Mouse (Mus musculus): ENCODE results near the gene Tlk1. TPM values are rescaled to one million over a fixed set of nuclear protein-coding genes. Genes with fewer than 3 reads are reported as not detected.

Gene Tlk1
- total and polyA plus RNA-seq, 3 experiments = 13.1 to 37.6 (median 17.4) TPM

- H3K36me3 ChIP-seq (replicated peaks in 1 of 2; ENCODE audit: control insufficient read depth in 1 of 2, insufficient read depth in 1 of 2, low read length in 1 of 2) = no peaks in the 10 kb centered on the region
- no peak for DNase-seq (ENCODE audit: extremely low read depth)
- no peak for TF ChIP-seq MYC (IDR thresholded peaks at IDR 0.05; ENCODE audit: low read depth, low read length)
- no peak for TF ChIP-seq KAT2A (IDR thresholded peaks at IDR 0.05; ENCODE audit: insufficient replicate concordance, low read length)
- H3K9me3 ChIP-seq (replicated peaks; ENCODE audit: low read length) = no peaks in the 10 kb centered on the region
- in situ Hi-C loops (cut with MboI; ENCODE audit: low pct_ligation_motif_present, low pct_unique_long_range_greater_than_20kb, low sequenced_read_pairs) = no loop called here
- peaks cover 0 to 12% of the 10 kb centered on the region in 2 experiments; a peak in 2 of 4 replicates for H3K4me1 ChIP-seq (ENCODE audit: control insufficient read depth in 1 of 2, insufficient read depth in 2 of 2)
- H3K4me2 ChIP-seq (ENCODE audit: insufficient read depth, low read depth, poor library complexity, severe bottlenecking) = no peak overlapping the region
- dilution Hi-C loops (cut with MboI; ENCODE audit: extremely low pct_ligation_motif_present, extremely low pct_unique_long_range_greater_than_20kb, low sequenced_read_pairs) = no loop called here
- H3K9ac ChIP-seq (ENCODE audit: insufficient read depth, low read depth) = no peak overlapping the region
- H3K79me2 ChIP-seq (replicated peaks; ENCODE audit: control insufficient read depth, extremely low read depth, insufficient read depth, poor library complexity, severe bottlenecking) = no peaks in the 10 kb centered on the region
- no peak overlapping the region for H3K27ac ChIP-seq (ENCODE audit: insufficient read depth, low read depth)
- no peak overlapping the region for H3K4me3 ChIP-seq (replicated peaks in 1 of 3; ENCODE audit: low read depth in 2 of 3, low read length in 2 of 3, poor library complexity in 1 of 3)
- no peaks in the 10 kb centered on the region for H3K27me3 ChIP-seq (replicated peaks)
These were observed 5.2 kb upstream of the Tlk1 start for GRCm38 (mm10) chr2:70830683-70831082.

DNA sequence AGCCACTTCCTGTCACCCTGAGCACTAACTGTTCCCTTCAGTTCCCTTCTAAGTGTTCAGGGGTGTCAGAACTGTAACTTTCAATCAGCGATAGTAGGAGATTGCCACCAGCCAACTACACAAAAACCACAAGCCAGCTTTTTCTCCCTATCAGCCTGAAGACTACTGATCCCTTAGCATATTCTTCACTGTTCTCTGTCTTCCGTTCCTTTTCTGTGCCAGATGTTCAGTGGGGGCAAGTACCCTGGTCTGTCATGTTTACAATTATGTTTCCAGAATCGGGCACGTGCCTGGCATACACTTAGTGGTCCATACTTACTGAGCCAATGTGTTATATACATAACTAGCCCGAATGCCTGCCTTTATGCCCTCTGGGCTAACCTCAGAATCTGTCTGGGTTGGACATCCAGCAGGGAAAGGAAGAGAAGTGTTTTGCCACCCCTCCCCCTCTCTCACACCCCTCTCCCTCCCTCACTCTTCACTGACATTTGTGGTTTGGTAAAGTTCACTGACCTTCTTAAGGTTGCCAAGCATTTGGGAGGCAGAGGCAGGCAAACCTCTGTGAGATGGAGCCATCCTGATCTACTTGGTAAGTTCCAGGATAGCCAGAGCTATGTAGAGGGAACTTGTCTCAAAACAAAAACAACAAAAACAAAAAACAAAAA lies 4.5 kb upstream of the Tlk1 start:
- H3K4me1 ChIP-seq (ENCODE audit: control insufficient read depth in 1 of 2, insufficient read depth in 2 of 2) = peaks cover 0 to 12% of the 10 kb centered on the region in 2 experiments; a peak in 2 of 4 replicates
- H3K27ac ChIP-seq (ENCODE audit: insufficient read depth, low read depth) = no peak overlapping the region
- no peaks in the 10 kb centered on the region for H3K36me3 ChIP-seq (replicated peaks in 1 of 2; ENCODE audit: control insufficient read depth in 1 of 2, insufficient read depth in 1 of 2, low read length in 1 of 2)
- no peak overlapping the region for H3K9ac ChIP-seq (ENCODE audit: insufficient read depth, low read depth)
- no peaks in the 10 kb centered on the region for H3K79me2 ChIP-seq (replicated peaks; ENCODE audit: control insufficient read depth, extremely low read depth, insufficient read depth, poor library complexity, severe bottlenecking)
- dilution Hi-C loops (cut with MboI; ENCODE audit: extremely low pct_ligation_motif_present, extremely low pct_unique_long_range_greater_than_20kb, low sequenced_read_pairs) = no loop called here
- H3K9me3 ChIP-seq (replicated peaks; ENCODE audit: low read length) = no peaks in the 10 kb centered on the region
- no peaks in the 10 kb centered on the region for H3K27me3 ChIP-seq (replicated peaks)
- no peak for DNase-seq (ENCODE audit: extremely low read depth)
- in situ Hi-C loops (cut with MboI; ENCODE audit: low pct_ligation_motif_present, low pct_unique_long_range_greater_than_20kb, low sequenced_read_pairs) = no loop called here
- H3K4me3 ChIP-seq (replicated peaks in 1 of 3; ENCODE audit: low read depth in 2 of 3, low read length in 2 of 3, poor library complexity in 1 of 3) = no peak overlapping the region
- H3K4me2 ChIP-seq (ENCODE audit: insufficient read depth, low read depth, poor library complexity, severe bottlenecking) = no peak overlapping the region
- TF ChIP-seq JUN (IDR thresholded peaks at IDR 0.05; ENCODE audit: insufficient read depth, low read depth, low read length) = no peak
- 0 out of 2 replicates have a peak, but pooled peaks have one; percentile 18 for TF ChIP-seq BHLHE40 (IDR thresholded peaks at IDR 0.05; ENCODE audit: low read depth, low read length)

DNA sequence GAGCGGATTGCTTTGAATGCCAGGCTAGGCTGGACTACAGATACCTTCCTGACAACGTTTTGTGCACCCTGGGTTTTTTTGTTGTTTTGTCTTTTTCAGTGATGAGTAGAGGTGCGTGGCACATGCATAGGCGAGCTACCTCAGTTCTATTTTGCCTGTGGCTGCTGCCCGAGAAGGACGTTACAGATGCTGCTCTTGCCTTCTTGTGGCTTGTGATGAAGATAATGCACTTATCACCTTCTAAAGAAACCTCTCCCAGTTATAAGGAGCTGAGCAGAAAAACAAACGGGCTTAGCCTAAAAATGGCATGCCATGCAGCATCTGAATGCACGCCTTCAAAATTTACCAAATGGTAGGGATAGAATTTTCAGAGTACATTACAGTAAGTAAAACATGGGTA lies 2.3 kb upstream of the Tlk1 start:
- Histone ChIP-seq H3K9ac (ENCODE audit: insufficient read depth, low read depth) (no peak overlapping the region), H3K4me3 (replicated peaks in 1 of 3; ENCODE audit: low read depth in 2 of 3, low read length in 2 of 3, poor library complexity in 1 of 3) (no peak overlapping the region), H3K9me3 (replicated peaks; ENCODE audit: low read length) (no peaks in the 10 kb centered on the region), H3K27ac (ENCODE audit: insufficient read depth, low read depth) (no peak overlapping the region), H3K4me2 (ENCODE audit: insufficient read depth, low read depth, poor library complexity, severe bottlenecking) (no peak overlapping the region), H3K36me3 (replicated peaks in 1 of 2; ENCODE audit: control insufficient read depth in 1 of 2, insufficient read depth in 1 of 2, low read length in 1 of 2) (no peaks in the 10 kb centered on the region), H3K79me2 (replicated peaks; ENCODE audit: control insufficient read depth, extremely low read depth, insufficient read depth, poor library complexity, severe bottlenecking) (peaks cover 15% of the 10 kb centered on the region), H3K4me1 (ENCODE audit: control insufficient read depth in 1 of 2, insufficient read depth in 2 of 2) (peaks cover 0 to 16% of the 10 kb centered on the region in 2 experiments; a peak in 2 of 4 replicates), H3K27me3 (replicated peaks) (no peaks in the 10 kb centered on the region)
- in situ Hi-C loops (cut with MboI; ENCODE audit: low pct_ligation_motif_present, low pct_unique_long_range_greater_than_20kb, low sequenced_read_pairs) (no loop called here), dilution Hi-C loops (cut with MboI; ENCODE audit: extremely low pct_ligation_motif_present, extremely low pct_unique_long_range_greater_than_20kb, low sequenced_read_pairs) (no loop called here)
- DNase-seq (ENCODE audit: extremely low read depth) = no peak
- no peak for TF ChIP-seq RCOR1 (conservative IDR thresholded peaks at IDR 0.05; ENCODE audit: low read depth, low read length)
- TF ChIP-seq JUND (conservative IDR thresholded peaks at IDR 0.05; ENCODE audit: low read depth, low read length) = no peak
- TF ChIP-seq USF2 (conservative IDR thresholded peaks at IDR 0.05; ENCODE audit: low read depth, low read length) = no peak
- TF ChIP-seq TBP (conservative IDR thresholded peaks at IDR 0.05; ENCODE audit: low read depth, low read length) = no peak
- no peak for TF ChIP-seq MAFK (IDR thresholded peaks at IDR 0.05; ENCODE audit: insufficient replicate concordance, low read length)
- TF ChIP-seq UBTF (IDR thresholded peaks at IDR 0.05; ENCODE audit: low read depth, low read length) = no peak
- no peak for TF ChIP-seq MAX (IDR thresholded peaks at IDR 0.05; ENCODE audit: low read length)

Measured in CH12.LX (cell line).